ENCODE assay signal across 22 mouse cellular contexts in genomic region chr8:116429649-116430048, GRCm38 (mm10).
DNase-seq lines count a peak whose midpoint lies in the region; ATAC-seq and TF ChIP-seq lines count a peak whose summit lies in the region.
"Had no signal": no experiment of that assay in that cellular context is flagged by ENCODE, and none has a peak within 500 bp of the region (broad histone marks: within the 10 kb centered on the region; RNA-seq: fewer than 3 reads in every experiment).

No protein-coding gene starts in this region.

- no peaks in the 10 kb centered on the region for H3K4me1 ChIP-seq in heart, postnatal 0 days (ENCODE audit: control insufficient read depth, insufficient read depth)
- no peaks in the 10 kb centered on the region for H3K4me1 ChIP-seq in limb, embryonic 14.5 days (ENCODE audit: control insufficient read depth, insufficient read depth, low read length)
- H3K4me1 ChIP-seq in limb, embryonic 10.5 days = no peaks in the 10 kb centered on the region
- H3K4me1 ChIP-seq: embryonic facial prominence, embryonic 12.5 days; heart, embryonic 15.5 days; hindbrain, embryonic 12.5 days; midbrain, embryonic 12.5 days; neural tube, embryonic 13.5 days had no signal

- ATAC-seq in heart, postnatal 0 days (ENCODE audit: insufficient read depth, low read depth) = no peak
- ATAC-seq in limb, embryonic 14.5 days (ENCODE audit: low FRiP score, low read depth) = no peak
- ATAC-seq: forebrain, embryonic 16.5 days; inflammation-experienced regulatory T-cells, adult 6 months; liver, postnatal 0 days had no signal

- TF ChIP-seq CTCF in heart, postnatal 0 days (IDR thresholded peaks at IDR 0.05; ENCODE audit: low read depth) = peak; percentile 26
- peak; percentile 6; the same call in 1 of the 2 replicates for TF ChIP-seq CTCF in brain, embryonic 14.5 days (IDR thresholded peaks at IDR 0.05; ENCODE audit: borderline replicate concordance, extremely low read depth, insufficient read depth, insufficient read length)

- H3K4me3 ChIP-seq in heart, postnatal 0 days (ENCODE audit: low read depth, low read length) = no peak overlapping the region
- H3K4me3 ChIP-seq in limb, embryonic 14.5 days (replicated peaks; ENCODE audit: low read length) = no peak overlapping the region
- H3K4me3 ChIP-seq in limb, embryonic 10.5 days = no peak overlapping the region
- H3K4me3 ChIP-seq: embryonic facial prominence, embryonic 12.5 days; erythroblast, embryonic 14.5 days; heart, embryonic 15.5 days; hindbrain, embryonic 12.5 days; midbrain, embryonic 12.5 days; neural tube, embryonic 13.5 days had no signal

- no peak for DNase-seq in heart, postnatal 0 days (ENCODE audit: low spot score)
- no peak for DNase-seq in heart, postnatal 14 days
- peak; percentile 6 for DNase-seq in limb, embryonic 14.5 days (ENCODE audit: low spot score)
- DNase-seq in limb, embryonic 10.5 days (ENCODE audit: low spot score) = no peak
- DNase-seq in brain, embryonic 14.5 days (ENCODE audit: low read depth) = no peak
- DNase-seq in skeletal muscle tissue, adult 2 months (ENCODE audit: low read depth, low spot score) = peak; percentile 10
- no peak for DNase-seq in heart, postnatal 10 days
- DNase-seq: adrenal gland, postnatal 36 days; B cell, adult 2 months; cerebellum, adult 9-10 months; liver, postnatal 0 days; lung, postnatal 36 days; right cerebral cortex, adult 18-20 months; thymus, postnatal 36 days had no signal

- no peaks in the 10 kb centered on the region for H3K27me3 ChIP-seq in heart, postnatal 0 days (ENCODE audit: control insufficient read depth, insufficient read depth, low read length)
- H3K27me3 ChIP-seq in limb, embryonic 14.5 days (ENCODE audit: control insufficient read depth, insufficient read depth, low read length) = no peaks in the 10 kb centered on the region
- no peaks in the 10 kb centered on the region for H3K27me3 ChIP-seq in limb, embryonic 10.5 days (ENCODE audit: low read depth, poor library complexity, severe bottlenecking)
- H3K27me3 ChIP-seq: embryonic facial prominence, embryonic 12.5 days; heart, embryonic 15.5 days; midbrain, embryonic 12.5 days; neural tube, embryonic 13.5 days had no signal

- no peak for TF ChIP-seq POLR2A in limb, embryonic 14.5 days (IDR thresholded peaks at IDR 0.05; ENCODE audit: borderline replicate concordance, extremely low read depth, insufficient read depth, insufficient read length)
- no peak for TF ChIP-seq POLR2A in brain, embryonic 14.5 days (IDR thresholded peaks at IDR 0.05; ENCODE audit: borderline replicate concordance, extremely low read depth, insufficient read depth, insufficient read length, poor library complexity, severe bottlenecking)

- intact Hi-C loops in heart, postnatal 14 days (cut with DNase I) = no loop called here
- intact Hi-C loops in heart, postnatal 10 days (cut with DNase I) = loop anchor here (10.0 kb wide), 2 partner anchors 275 to 1655 kb away; no protein-coding TSS in a partner anchor

- 45% methylated on average over 6 of the region's 6 CpGs for WGBS in heart, postnatal 0 days
- WGBS in limb, embryonic 14.5 days = 78% methylated on average over 6 of the region's 6 CpGs
- 80% methylated on average over 6 of the region's 6 CpGs for WGBS in limb, embryonic 10.5 days

- no peaks in the 10 kb centered on the region for H3K9me3 ChIP-seq in heart, postnatal 0 days (replicated peaks; ENCODE audit: control insufficient read depth, low read length)
- H3K9me3 ChIP-seq in limb, embryonic 14.5 days (ENCODE audit: control insufficient read depth, low read length) = no peaks in the 10 kb centered on the region
- H3K9me3 ChIP-seq in limb, embryonic 10.5 days (replicated peaks) = no peaks in the 10 kb centered on the region
- H3K9me3 ChIP-seq: embryonic facial prominence, embryonic 12.5 days; heart, embryonic 15.5 days; hindbrain, embryonic 12.5 days; midbrain, embryonic 12.5 days; neural tube, embryonic 13.5 days had no signal

- H3K9ac ChIP-seq in heart, postnatal 0 days (replicated peaks; ENCODE audit: low read depth, low read length) = no peak overlapping the region
- H3K9ac ChIP-seq in limb, embryonic 14.5 days (ENCODE audit: low read depth, low read length, severe bottlenecking) = no peak overlapping the region
- H3K9ac ChIP-seq: embryonic facial prominence, embryonic 12.5 days; heart, embryonic 15.5 days; hindbrain, embryonic 12.5 days; liver, postnatal 0 days; midbrain, embryonic 12.5 days; neural tube, embryonic 13.5 days had no signal

- TF ChIP-seq EP300 in heart, postnatal 0 days (IDR thresholded peaks at IDR 0.05; ENCODE audit: low read depth) = no peak

- H3K36me3 ChIP-seq in heart, postnatal 0 days (replicated peaks; ENCODE audit: control insufficient read depth, insufficient read depth, low read length) = no peaks in the 10 kb centered on the region
- H3K36me3 ChIP-seq in limb, embryonic 14.5 days (ENCODE audit: control insufficient read depth, insufficient read depth, low read length) = no peaks in the 10 kb centered on the region
- H3K36me3 ChIP-seq in limb, embryonic 10.5 days = no peaks in the 10 kb centered on the region
- H3K36me3 ChIP-seq: embryonic facial prominence, embryonic 12.5 days; heart, embryonic 15.5 days; hindbrain, embryonic 12.5 days; midbrain, embryonic 12.5 days; neural tube, embryonic 13.5 days had no signal

- no peak overlapping the region for H3K27ac ChIP-seq in heart, postnatal 0 days (ENCODE audit: low read depth)
- H3K27ac ChIP-seq in limb, embryonic 14.5 days (replicated peaks; ENCODE audit: low read depth, low read length) = no peak overlapping the region
- H3K27ac ChIP-seq in limb, embryonic 10.5 days = no peak overlapping the region
- H3K27ac ChIP-seq: embryonic facial prominence, embryonic 12.5 days; heart, embryonic 15.5 days; hindbrain, embryonic 12.5 days; midbrain, embryonic 12.5 days; neural tube, embryonic 13.5 days had no signal

- H3K4me2 ChIP-seq in heart, postnatal 0 days (ENCODE audit: low read depth, low read length) = no peak overlapping the region
- no peak overlapping the region for H3K4me2 ChIP-seq in limb, embryonic 14.5 days (replicated peaks; ENCODE audit: low read depth, low read length, severe bottlenecking)
- H3K4me2 ChIP-seq: embryonic facial prominence, embryonic 12.5 days; heart, embryonic 15.5 days; hindbrain, embryonic 12.5 days; midbrain, embryonic 12.5 days; neural tube, embryonic 13.5 days had no signal

Comparison
In these comparisons a context has a peak if more than half of its experiments do, and no peak if none do; other contexts are left out.
1. DNase-seq: peak in limb, embryonic 14.5 days (single experiment) and skeletal muscle tissue, adult 2 months (single experiment); none in heart, postnatal 0 days (single experiment), heart, postnatal 14 days (0 of 2), limb, embryonic 10.5 days (single experiment), brain, embryonic 14.5 days (single experiment) and heart, postnatal 10 days (0 of 2).